12 mouse cellular contexts compared by ENCODE assay signal in the genomic region with DNA sequence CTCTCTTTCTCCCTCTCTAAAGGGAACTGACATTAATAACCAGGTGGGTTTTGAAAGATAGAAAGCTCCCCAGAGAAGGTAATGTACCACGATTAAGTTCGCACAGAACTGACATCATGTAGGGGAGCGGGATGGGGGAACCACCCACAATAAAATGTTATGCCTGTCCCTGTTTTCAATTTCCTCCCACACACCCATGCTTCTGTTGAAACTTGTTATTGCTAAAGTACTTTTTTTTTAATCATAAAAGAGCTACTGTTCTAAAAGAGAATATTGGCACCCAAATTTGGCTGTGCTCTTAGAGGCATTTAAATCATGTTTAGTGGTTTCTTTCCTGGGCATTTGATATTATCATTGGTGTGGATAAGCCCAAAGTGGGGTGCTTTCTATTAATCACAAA.
"Had no signal": no experiment of that assay in that cellular context is flagged by ENCODE, and none has a peak within 500 bp of the region (broad histone marks: within the 10 kb centered on the region; RNA-seq: fewer than 3 reads in every experiment).

No protein-coding gene starts in this region.

- DNase-seq: kidney, adult 11 months; kidney, adult 8-10 months; kidney, postnatal 10 days; kidney, postnatal 36 days; liver; lung, adult 18-20 months; lung, postnatal 10 days; lung, postnatal 36 days; right cerebral cortex, postnatal 14 days; spleen, adult 18-20 months; thymus, adult 18-20 months; thymus, postnatal 36 days had no signal
